Mouse (Mus musculus): ENCODE measurements around the gene Sqor.

Gene Sqor

DNA sequence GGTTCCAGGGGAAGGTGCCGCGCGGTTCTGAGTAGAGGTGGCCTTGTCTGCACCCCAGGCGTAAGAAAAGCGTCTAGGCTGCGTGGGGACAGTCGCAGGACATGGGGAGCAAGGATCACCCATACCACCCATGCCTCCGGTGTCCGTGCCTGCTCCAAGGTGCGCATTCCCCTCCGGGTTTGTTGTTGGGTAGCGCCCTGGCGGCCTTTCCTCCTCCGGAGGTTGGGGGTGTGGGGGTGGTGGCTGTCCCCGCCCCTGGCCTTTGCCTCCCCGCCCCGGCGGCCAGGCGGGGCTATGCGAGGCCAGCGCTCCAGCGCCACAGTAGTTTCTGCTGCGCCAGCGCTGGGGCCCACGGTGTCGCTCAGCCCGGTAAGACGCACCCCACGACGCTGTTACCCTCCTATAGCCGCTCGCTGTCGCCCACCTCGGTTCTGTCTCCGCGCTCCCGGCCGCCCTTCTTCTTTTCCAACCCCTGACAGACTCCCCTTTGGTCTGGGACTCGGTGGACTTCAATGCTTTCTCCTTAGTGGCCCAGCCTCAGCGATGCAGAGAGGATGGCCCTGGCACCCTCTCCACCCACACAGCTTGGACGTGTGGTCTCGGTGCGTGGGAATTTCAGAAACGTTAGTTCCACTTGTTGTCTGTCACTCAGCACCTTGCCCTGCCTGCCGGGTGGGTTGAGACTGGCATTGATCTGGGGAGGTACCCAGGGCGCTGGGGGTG is at the start of gene Sqor:
Gene Sqor (plus strand): TSS at position 167 of the 723 bp plus-strand sequence.
- DNase-seq (ENCODE audit: low spot score): peak; percentile 60

DNA sequence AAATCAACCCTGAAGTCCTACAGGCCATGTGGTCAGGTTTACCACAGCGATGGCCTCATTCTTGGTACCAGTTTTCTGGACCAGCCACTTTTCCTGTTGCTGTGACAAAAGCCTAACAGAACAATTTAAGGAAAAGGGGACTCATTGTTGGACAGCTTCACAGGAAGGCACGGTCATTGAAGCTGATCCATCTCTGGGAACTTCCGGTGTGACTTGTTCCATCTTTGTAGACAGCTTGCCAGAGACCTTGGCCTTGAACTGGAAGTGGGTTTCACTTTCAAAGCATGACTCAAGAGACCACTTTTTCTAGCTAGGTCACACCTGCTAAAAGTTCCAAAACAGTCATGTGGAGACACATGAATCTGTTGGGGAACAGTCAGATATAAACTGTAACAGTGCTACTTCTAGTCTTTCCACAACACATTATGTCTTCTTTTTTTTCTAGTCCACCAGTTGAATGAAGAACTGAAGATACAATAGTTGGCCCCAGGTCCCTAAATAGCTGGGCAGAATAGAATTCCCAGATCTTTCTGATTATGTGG is 48.7 kb upstream of the Sqor start:
- DNase-seq (ENCODE audit: low spot score): no peak

DNA sequence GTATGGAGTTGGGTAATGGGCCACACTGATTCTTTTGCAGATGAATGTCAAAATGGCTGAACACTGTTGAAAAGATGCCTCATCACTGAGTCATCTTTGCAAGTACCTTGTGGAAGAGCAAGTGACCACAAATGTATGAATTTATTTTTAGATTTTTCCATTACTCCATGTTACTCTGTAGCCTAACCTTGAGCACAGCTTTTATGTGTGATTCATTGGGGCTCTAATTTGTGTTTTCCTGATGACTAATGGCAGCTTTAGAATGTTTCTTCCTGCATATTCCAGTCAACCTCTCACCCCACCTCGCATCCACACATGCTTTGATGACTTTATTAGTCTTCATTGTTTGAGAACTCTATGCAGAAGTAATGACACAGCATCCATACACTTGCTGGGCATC is 45.8 kb upstream of the Sqor start:
- no peak for DNase-seq (ENCODE audit: low spot score)

DNA sequence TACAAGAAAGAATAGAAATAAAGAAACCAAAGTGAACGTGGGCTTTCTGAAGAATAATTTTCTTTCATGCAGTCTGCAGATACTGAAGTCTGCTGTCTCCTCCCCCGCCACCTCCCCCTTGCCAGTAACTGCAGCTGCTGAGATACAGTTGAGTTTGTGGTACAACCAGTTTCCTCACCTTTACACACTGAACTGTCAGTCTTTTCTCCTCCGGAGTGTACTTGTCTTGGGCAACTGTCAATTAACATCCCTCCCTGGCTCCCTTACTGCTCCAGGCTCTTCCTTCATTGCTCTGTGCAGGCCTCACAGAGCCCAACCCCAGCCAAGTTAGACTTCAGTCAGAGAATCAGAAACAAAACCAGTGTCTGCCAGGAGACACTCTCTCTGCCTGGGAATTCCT is 44.5 kb upstream of the Sqor start:
- no peak for DNase-seq (ENCODE audit: low spot score)

DNA sequence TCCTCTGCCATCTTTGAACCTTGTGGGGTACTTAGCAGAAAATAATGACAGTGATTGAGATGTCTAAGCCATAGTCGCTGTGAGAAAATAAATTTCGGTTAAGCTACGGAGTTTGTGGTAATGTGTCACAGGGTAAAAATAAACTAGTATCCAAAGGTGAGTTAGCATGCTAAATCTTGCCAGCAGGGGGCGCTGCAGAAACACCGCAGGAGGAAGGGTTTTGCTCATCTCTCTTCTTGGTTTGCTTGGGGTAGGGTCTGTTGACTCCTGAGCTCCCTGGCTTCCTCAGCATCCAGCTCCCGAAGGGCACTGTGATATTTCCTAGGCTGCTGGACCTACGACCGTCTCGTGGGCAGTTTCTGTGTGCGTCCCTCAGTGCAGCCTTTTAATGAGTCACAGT is 39.4 kb upstream of the Sqor start:
- peak; percentile 53 for DNase-seq (ENCODE audit: low spot score)

DNA sequence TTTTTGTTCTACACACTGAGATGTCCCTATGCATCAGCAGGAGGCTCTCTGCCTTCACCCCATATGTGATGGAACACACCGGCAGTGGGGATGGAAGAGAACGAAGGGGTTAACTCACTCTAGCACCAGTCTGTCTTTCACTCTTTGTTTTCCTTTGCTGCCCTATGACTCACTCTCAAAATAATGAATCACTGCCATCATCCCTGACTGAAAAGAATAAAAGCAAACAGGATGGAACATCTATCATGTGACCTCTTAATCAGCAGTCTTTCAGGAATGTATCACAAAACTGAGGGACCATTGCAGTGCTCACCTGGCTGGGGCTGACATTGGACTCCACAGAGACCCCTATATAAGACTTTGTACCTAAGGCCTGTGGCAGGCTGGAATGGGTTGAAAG is 33.6 kb upstream of the Sqor start:
- no peak for DNase-seq (ENCODE audit: low spot score)

DNA sequence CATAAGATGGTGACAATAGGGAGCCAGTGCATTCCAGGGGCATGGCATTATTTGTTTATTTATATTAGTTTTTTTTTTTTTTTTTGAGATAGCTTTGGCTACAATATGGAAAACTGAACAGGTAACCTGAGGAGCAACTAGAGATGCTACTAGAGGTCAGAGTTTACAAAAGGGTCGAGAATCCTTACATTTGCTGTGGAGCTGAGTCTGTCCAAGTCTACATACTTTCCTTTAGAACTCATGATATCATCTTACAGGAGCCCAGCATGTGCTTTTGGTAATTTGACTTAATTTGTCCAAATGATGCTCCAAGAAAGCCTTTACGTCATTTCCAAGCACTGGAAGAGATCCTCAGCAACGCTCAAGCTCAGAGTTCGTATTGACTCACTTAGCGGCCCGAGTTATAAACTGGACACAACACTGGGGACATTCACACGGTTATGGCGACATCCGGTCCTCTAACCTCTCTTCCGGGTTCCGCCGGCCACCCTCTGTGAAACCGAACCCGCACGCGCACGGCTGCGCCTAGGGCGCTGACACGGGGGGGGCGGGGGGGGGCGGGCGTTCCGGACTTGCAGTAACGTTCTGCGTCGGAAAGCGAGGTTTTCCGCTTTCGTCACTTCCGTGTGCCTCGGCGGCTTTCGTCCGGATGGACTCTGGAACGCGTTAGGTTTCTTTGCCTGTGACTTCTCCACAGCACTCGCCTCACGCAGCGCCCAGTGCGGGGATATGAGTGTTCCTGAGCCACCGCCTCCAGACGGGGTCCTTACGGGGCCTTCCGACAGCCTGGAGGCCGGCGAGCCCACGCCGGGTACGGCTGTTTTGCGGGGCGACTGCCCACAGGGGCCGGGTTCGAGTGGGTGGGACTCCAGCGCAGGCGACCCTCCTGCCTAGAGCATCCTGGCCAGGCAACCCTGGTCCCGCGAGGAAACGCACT is 26.9 kb upstream of the Sqor start, which contains the start of gene Bloc1s6:
Gene Bloc1s6 (plus strand): TSS at position 610 of the 937 bp plus-strand sequence.
- DNase-seq (ENCODE audit: low spot score): peak; percentile 94

DNA sequence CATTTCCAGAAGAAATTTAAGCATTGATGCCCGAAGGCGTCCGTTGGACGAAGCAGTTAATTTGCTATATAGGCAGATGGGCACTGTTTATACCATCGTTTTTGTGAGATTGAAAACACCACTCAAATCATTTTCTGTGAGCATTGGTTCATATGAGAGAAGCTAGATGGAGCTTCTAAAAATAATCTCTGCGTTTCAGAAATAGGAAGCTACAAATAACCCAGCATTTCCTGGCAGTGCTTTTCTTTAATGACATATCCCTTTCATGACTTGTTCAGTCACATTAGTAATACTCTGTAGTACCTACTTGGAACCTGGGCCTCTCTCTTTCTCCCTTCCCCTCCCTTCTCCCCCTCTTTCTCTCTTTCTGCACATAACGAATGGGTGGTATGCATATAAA is 26.0 kb upstream of the Sqor start:
- DNase-seq (ENCODE audit: low spot score): no peak

DNA sequence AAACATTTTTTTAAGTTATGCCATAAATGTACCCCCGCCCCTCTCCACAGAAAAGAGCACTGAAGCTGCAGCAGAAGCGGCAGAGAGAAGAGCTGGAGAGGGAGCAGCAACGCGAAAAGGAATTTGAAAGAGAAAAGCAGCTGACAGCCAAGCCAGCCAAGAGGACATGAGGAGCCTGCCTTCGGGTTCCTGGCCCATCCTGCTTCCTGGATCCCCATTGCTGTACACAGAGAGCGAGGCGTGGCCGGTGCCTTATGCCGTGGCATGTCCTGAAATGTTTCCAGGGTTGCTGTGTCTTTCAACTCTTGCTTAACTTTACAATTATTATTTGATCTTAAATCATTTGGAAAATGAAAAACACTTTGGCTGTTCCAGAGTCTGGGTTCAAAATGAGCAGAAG is 18.6 kb upstream of the Sqor start:
- no peak for DNase-seq (ENCODE audit: low spot score)

DNA sequence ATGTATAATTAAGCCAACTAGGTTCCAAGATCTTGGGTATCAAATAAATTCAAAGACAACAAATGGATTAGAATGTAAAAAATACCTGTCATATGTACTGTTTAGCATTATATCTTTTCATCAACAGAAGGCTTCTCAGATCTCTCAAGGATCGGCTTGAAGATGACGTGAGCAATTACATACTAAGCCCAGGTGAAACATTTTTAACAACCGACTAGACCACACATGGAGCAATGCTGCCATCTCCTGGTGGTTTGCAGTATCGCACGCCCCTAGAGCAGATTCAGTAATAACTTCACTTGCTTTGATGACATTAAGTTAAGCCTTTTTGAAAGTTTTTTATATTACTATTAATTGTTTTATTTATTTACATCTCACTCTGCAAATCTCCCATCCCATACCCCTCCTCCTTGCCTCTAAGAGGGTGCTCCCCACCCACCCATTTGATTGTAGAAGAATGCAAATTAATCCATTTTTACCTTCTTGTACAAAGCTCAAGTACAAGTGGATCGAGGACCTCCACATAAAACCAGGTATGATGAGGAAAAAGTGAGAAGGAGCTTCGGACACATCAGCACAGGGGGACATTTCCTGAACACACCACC is 11.2 kb upstream of the Sqor start:
- DNase-seq (ENCODE audit: low spot score): peak; percentile 79

DNA sequence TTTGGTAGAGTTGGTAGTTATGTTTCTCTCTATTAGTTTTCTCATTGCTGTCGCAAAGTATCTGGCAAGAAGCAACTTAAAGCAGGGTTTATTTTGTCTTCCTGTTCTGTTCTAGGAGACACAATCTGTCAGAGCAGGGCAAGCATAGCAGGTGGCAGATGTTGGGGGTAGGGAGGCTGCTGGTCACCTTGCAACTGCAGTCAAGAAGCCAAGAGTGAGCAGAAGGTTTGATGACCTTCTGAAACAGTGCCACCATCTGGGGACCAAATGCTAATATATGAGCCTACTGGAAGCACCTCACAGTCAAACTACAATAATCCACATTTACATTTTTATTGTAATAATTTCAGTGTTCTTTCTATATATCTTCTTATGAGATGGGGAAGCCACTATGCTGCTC is 5.2 kb upstream of the Sqor start:
- no peak for DNase-seq (ENCODE audit: low spot score)

DNA sequence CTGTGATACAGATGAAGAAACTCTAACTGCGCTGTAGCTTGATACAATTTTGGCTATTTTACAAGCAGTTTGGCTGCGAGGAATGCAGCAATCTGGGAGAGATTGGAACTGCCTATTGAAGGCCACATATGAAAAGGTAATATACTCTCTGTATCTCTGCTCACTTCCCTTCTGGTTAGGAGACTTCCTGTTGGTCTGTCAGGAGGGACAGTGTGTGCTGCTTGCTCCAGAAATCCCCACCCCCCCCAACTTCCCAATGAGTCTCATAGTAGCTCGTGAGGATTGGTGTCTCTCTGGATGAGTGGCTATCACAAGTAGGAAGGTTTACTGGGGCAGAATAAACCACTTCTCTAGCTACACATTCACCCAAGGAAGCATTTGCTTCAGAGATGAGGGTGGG is 2.0 kb upstream of the Sqor start:
- no peak for DNase-seq (ENCODE audit: low spot score)

DNA sequence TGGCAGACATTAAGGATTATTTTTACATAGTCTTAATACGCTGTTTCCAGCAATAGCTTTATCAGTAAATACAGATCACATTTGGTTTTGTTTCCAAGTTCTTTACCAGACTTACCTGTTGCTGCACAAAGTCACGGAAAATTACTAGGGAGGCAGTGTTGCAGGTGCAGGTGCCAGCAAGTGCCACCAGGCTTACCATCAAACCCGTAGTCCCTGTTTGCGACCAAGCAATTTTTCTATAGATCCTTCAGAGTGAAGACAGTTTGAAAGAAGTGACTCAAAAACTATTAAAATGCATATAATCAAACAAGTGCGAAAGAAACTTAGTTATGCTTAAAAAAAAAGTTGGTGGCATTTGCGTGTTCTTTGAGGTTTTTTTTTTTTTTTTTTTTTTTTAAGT is 511 bp upstream of the Sqor start:
- DNase-seq (ENCODE audit: low spot score): no peak

DNA sequence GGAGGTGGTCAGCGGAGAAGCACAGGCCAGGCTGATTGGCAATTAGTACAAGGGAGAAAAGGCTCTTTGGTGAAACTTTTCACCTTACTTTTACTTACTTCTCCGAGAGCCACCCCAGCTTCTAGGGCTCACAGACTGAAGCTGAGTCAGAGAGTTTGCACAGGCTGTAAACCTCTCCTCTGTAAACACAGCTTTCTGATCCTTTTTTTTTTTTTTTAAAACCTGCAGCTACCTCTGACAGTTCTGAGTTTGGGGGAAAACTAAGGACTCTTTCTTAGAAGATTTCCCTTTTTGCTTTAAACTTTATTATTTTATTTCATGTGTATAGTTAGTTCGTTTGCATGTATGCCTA is 733 bp downstream of the Sqor start:
- DNase-seq (ENCODE audit: low spot score): no peak

DNA sequence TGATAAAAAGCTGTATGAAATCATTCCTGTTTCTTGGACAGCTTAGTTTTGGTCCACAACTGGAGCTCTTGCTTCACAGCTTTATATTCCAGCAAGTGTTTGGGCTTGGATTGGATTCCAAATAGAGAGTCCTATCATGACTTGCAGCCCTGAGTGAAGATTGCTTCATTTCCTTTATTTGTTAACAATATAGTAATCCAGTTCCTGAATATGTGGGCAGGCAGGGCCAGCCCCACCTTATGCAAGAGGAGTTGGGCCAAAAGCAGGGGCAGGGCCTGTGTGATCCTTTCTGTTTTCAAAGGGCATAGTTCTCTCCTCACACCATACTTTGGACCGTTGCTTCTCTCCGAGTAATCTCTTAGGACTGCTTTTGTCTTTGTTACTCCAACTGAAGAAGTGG is 6.0 kb downstream of the Sqor start:
- no peak for DNase-seq (ENCODE audit: low spot score)

DNA sequence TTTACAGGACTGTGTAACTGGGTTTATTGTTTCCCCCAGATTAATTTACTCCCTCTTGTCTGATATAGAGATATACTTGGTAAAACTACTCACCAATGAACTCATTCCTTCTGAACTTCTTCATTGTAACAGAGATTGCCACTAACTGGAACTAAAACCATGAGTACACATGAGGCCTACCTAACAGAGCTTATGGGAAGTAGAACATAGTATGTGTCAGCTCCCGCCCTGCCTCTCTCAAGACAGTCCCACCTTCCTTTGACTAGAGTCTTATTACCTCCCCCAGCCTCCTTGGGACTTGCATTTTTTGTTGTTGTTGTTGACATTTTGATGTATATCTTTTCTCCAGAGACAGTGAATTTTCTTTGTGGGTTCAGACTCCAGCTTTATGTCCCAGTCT is 7.9 kb downstream of the Sqor start:
- DNase-seq (ENCODE audit: low spot score): no peak

DNA sequence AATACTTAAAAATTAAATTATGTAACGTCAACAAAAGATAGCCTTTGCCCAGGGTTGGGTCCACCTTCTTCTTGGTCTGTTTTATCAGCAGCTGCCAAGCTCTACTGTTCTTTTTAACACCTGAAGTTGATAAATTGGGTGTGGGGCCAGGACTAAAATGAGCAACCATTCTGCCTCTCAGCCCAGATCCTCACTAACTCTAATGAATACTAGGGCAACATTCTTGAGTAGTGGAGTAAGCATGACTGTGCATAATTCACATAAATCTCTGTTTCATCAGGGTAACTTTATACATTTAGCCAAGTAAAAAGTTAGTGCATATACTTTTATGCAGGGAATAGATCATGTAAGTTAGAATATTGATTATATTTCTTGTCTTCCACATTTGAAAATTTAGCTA is 10.5 kb downstream of the Sqor start:
- no peak for DNase-seq (ENCODE audit: low spot score)

DNA sequence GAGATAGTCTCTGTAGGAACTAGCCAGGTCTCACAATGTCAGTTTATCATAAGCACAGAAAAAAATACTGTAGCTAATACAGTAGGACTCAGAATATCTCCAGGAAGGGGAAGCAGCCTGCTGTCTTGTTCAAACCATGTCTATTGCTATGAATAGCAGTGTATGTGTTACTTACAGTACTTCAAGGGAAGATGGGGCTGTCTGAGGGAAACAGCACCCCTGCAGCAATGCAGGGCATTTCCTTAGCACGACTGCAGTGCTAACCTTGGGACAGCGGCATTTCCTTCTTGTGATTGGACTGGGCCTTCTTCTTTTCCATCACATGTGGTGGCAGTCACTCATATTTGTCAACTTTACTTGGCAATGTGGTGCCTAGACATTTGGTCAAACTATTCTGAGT is 11.8 kb downstream of the Sqor start:
- DNase-seq (ENCODE audit: low spot score): no peak

DNA sequence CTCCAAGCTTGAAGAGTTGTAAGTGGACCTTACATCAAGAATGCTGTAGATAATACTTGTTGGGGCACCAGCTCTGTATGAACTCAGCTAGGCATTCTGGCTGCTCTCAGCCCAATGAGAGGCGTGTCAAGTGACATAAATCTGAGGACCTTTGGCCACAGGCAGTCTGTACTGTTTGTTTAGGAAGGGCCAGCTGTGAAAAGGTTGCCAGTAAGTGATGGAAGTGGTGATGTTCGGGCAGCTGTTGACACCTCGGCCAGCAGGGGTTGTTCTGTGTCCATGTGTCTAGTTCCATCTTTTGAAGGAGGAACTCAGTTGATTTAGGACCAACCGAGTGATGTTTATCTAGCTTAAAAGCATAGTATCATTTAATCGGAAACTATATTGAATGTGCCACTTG is 14.9 kb downstream of the Sqor start:
- DNase-seq (ENCODE audit: low spot score): no peak

DNA sequence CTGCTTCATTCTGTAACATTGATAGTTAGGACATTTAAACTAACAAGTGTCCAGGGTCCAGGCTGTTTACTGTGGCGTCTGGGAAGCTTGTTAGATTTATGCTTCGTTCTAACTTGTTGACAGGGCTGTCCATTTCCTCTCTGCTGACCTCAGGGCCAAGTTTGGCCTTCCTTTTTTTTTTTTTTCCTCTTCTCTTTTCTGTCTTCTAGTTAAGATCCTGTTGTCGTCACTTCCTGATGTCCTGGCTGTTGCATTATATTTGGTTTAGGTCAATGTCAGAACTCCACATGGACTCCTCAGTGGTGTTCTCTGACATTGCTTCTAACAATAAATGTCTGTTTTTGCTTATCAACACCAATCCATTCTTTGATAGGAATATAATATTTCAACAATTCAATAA is 15.4 kb downstream of the Sqor start:
- no peak for DNase-seq (ENCODE audit: low spot score)

DNA sequence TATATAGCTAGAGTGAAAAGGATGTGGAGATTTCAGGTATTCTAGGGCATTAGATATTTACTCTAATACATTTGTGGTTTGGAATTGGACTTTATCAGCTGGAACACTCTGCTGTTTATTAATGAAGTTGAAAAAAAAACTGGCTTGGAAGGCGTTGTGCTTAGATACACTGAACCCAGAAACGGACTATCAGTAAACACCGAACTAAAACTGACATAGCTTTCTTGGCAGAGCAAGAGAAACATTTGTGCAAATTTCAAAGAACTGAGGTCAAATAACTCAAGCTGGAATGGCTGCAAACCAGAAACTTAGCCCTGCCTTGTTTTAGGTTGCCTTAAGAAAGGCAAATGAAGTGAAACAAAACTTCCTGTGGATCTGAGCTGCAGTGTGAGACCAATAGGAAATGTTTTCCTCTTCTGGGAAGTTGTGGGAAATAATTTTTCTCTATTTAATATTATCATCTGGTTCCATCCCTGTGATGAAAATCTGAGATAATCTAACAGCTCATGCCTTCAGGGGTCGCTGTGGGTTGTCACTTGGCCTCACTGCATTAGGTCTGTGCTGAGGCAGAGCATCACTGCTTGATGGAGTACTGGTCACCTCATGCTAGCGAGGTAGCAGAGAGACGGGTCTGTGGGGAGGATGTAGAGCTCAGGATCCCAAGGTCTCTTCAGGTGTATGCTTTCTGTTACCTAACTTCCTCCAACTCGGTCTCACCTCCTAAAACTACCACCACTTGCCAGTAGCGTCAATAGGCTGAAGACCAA is 16.7 kb downstream of the Sqor start:
- no peak for DNase-seq (ENCODE audit: low spot score)

DNA sequence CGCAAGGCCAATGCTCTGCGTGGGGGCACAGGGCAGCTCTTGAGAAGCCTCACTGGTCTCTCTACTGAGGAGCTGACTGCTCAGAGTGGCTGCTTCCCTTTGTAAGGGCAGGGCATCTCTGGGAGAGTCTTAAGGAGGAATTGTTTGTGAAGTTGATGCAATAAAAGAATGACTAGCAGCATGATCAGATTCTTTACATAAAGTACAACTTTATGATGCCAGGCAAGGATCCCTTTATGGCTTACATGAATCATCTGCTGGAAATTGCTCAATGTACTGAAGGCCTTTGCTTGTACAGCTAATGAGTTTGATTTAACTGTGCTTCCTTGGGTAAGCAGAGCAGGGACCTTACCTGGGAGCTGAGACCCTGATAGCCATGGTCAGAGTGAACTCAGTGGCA is 18.7 kb downstream of the Sqor start:
- no peak for DNase-seq (ENCODE audit: low spot score)

All from retina, embryonic 14.5 days (tissue).